Mouse (Mus musculus): ENCODE measurements around the gene Hs6st3. TPM values are rescaled to one million over a fixed set of nuclear protein-coding genes. Genes with fewer than 3 reads are reported as not detected.
"Not testable (repeated sequence)": the region's sequence is repeated elsewhere in the genome, so short reads cannot be mapped to it uniquely, and the experiment has no call there.

Hs6st3 gene
- polyA plus RNA-seq, 1 experiment from 2014 or later = not detected

- Histone ChIP-seq H3K27me3 (replicated peaks; ENCODE audit: control insufficient read depth, insufficient read depth, low read length) (no peaks in the 10 kb centered on the region), H3K4me1 (ENCODE audit: control insufficient read depth, insufficient read depth, low read length) (no peaks in the 10 kb centered on the region), H3K9me3 (ENCODE audit: control insufficient read depth, low read length) (no peaks in the 10 kb centered on the region), H3K4me2 (ENCODE audit: low read depth, low read length) (no peak overlapping the region), H3K36me3 (ENCODE audit: control insufficient read depth, insufficient read depth, low read length) (no peaks in the 10 kb centered on the region), H3K27ac (ENCODE audit: low read length) (no peak overlapping the region), H3K4me3 (ENCODE audit: low read length) (no peak overlapping the region), H3K9ac (ENCODE audit: low read depth, low read length) (no peak overlapping the region)
- no peak for ATAC-seq
- WGBS = 68% methylated on average over 7 of the region's 7 CpGs
These were observed 134.9 kb downstream of the Hs6st3 start for GRCm38 (mm10) chr14:119273088-119273487.

GRCm38 (mm10) chr14:119278156-119278555 is 140.0 kb downstream of the Hs6st3 start:
- WGBS = 93% methylated on average over 10 of the region's 15 CpGs
- H3K9ac ChIP-seq (ENCODE audit: low read depth, low read length); H3K27ac ChIP-seq (ENCODE audit: low read length); H3K4me3 ChIP-seq (ENCODE audit: low read length); H3K36me3 ChIP-seq (ENCODE audit: control insufficient read depth, insufficient read depth, low read length); H3K9me3 ChIP-seq (ENCODE audit: control insufficient read depth, low read length); ATAC-seq; H3K4me2 ChIP-seq (ENCODE audit: low read depth, low read length); H3K27me3 ChIP-seq (replicated peaks; ENCODE audit: control insufficient read depth, insufficient read depth, low read length); H3K4me1 ChIP-seq (ENCODE audit: control insufficient read depth, insufficient read depth, low read length): not testable (repeated sequence)

- Histone ChIP-seq H3K27ac (ENCODE audit: low read length) (no peak overlapping the region), H3K4me3 (ENCODE audit: low read length) (no peak overlapping the region), H3K9ac (ENCODE audit: low read depth, low read length) (no peak overlapping the region), H3K4me2 (ENCODE audit: low read depth, low read length) (no peak overlapping the region), H3K36me3 (ENCODE audit: control insufficient read depth, insufficient read depth, low read length) (no peaks in the 10 kb centered on the region), H3K9me3 (ENCODE audit: control insufficient read depth, low read length) (no peaks in the 10 kb centered on the region), H3K27me3 (replicated peaks; ENCODE audit: control insufficient read depth, insufficient read depth, low read length) (no peaks in the 10 kb centered on the region), H3K4me1 (ENCODE audit: control insufficient read depth, insufficient read depth, low read length) (no peaks in the 10 kb centered on the region)
- ATAC-seq = no peak
- WGBS = 87% methylated on average over 3 of the region's 3 CpGs
These were observed 145.8 kb downstream of the Hs6st3 start for GRCm38 (mm10) chr14:119283951-119284350.

GRCm38 (mm10) chr14:119289668-119290067 is 151.5 kb downstream of the Hs6st3 start:
- Histone ChIP-seq H3K36me3 (ENCODE audit: control insufficient read depth, insufficient read depth, low read length) (no peaks in the 10 kb centered on the region), H3K27ac (ENCODE audit: low read length) (no peak overlapping the region), H3K27me3 (replicated peaks; ENCODE audit: control insufficient read depth, insufficient read depth, low read length) (no peaks in the 10 kb centered on the region), H3K9me3 (ENCODE audit: control insufficient read depth, low read length) (no peaks in the 10 kb centered on the region), H3K4me3 (ENCODE audit: low read length) (no peak overlapping the region), H3K4me2 (ENCODE audit: low read depth, low read length) (no peak overlapping the region), H3K9ac (ENCODE audit: low read depth, low read length) (no peak overlapping the region), H3K4me1 (ENCODE audit: control insufficient read depth, insufficient read depth, low read length) (no peaks in the 10 kb centered on the region)
- no peak for ATAC-seq
- 55% methylated on average over 1 of the region's 1 CpGs for WGBS

- no peaks in the 10 kb centered on the region for H3K4me1 ChIP-seq (ENCODE audit: control insufficient read depth, insufficient read depth, low read length)
- no peak overlapping the region for H3K4me2 ChIP-seq (ENCODE audit: low read depth, low read length)
- no peaks in the 10 kb centered on the region for H3K9me3 ChIP-seq (ENCODE audit: control insufficient read depth, low read length)
- H3K9ac ChIP-seq (ENCODE audit: low read depth, low read length) = no peak overlapping the region
- no peak overlapping the region for H3K27ac ChIP-seq (ENCODE audit: low read length)
- no peak overlapping the region for H3K4me3 ChIP-seq (ENCODE audit: low read length)
- H3K36me3 ChIP-seq (ENCODE audit: control insufficient read depth, insufficient read depth, low read length) = no peaks in the 10 kb centered on the region
- no peak for ATAC-seq
- WGBS = 87% methylated on average over 6 of the region's 6 CpGs
- H3K27me3 ChIP-seq (replicated peaks; ENCODE audit: control insufficient read depth, insufficient read depth, low read length) = no peaks in the 10 kb centered on the region
These were observed 155.9 kb downstream of the Hs6st3 start for GRCm38 (mm10) chr14:119294071-119294470.

GRCm38 (mm10) chr14:119306461-119306860 is 168.3 kb downstream of the Hs6st3 start:
- H3K4me3 ChIP-seq (ENCODE audit: low read length) = no peak overlapping the region
- no peaks in the 10 kb centered on the region for H3K9me3 ChIP-seq (ENCODE audit: control insufficient read depth, low read length)
- ATAC-seq = no peak
- no peak overlapping the region for H3K9ac ChIP-seq (ENCODE audit: low read depth, low read length)
- H3K4me1 ChIP-seq (ENCODE audit: control insufficient read depth, insufficient read depth, low read length) = no peaks in the 10 kb centered on the region
- WGBS = 67% methylated on average over 3 of the region's 3 CpGs
- H3K27me3 ChIP-seq (replicated peaks; ENCODE audit: control insufficient read depth, insufficient read depth, low read length) = no peaks in the 10 kb centered on the region
- H3K27ac ChIP-seq (ENCODE audit: low read length) = no peak overlapping the region
- H3K36me3 ChIP-seq (ENCODE audit: control insufficient read depth, insufficient read depth, low read length) = no peaks in the 10 kb centered on the region
- H3K4me2 ChIP-seq (ENCODE audit: low read depth, low read length) = no peak overlapping the region

- no peak for ATAC-seq
- 83% methylated on average over 2 of the region's 2 CpGs for WGBS
- Histone ChIP-seq H3K27me3 (replicated peaks; ENCODE audit: control insufficient read depth, insufficient read depth, low read length) (no peaks in the 10 kb centered on the region), H3K9me3 (ENCODE audit: control insufficient read depth, low read length) (no peaks in the 10 kb centered on the region), H3K4me2 (ENCODE audit: low read depth, low read length) (no peak overlapping the region), H3K9ac (ENCODE audit: low read depth, low read length) (no peak overlapping the region), H3K27ac (ENCODE audit: low read length) (no peak overlapping the region), H3K36me3 (ENCODE audit: control insufficient read depth, insufficient read depth, low read length) (no peaks in the 10 kb centered on the region), H3K4me1 (ENCODE audit: control insufficient read depth, insufficient read depth, low read length) (no peaks in the 10 kb centered on the region), H3K4me3 (ENCODE audit: low read length) (no peak overlapping the region)
These were observed 180.2 kb downstream of the Hs6st3 start for GRCm38 (mm10) chr14:119318379-119318778.

GRCm38 (mm10) chr14:119347236-119347635 is 209.1 kb downstream of the Hs6st3 start:
- WGBS = 87% methylated on average over 11 of the region's 11 CpGs
- Histone ChIP-seq H3K27ac (ENCODE audit: low read length) (no peak overlapping the region), H3K4me3 (ENCODE audit: low read length) (no peak overlapping the region), H3K4me1 (ENCODE audit: control insufficient read depth, insufficient read depth, low read length) (no peaks in the 10 kb centered on the region), H3K4me2 (ENCODE audit: low read depth, low read length) (no peak overlapping the region), H3K36me3 (ENCODE audit: control insufficient read depth, insufficient read depth, low read length) (no peaks in the 10 kb centered on the region), H3K9ac (ENCODE audit: low read depth, low read length) (no peak overlapping the region), H3K9me3 (ENCODE audit: control insufficient read depth, low read length) (no peaks in the 10 kb centered on the region), H3K27me3 (replicated peaks; ENCODE audit: control insufficient read depth, insufficient read depth, low read length) (no peaks in the 10 kb centered on the region)
- ATAC-seq = no peak

- no peak for ATAC-seq
- Histone ChIP-seq H3K4me3 (ENCODE audit: low read length) (no peak overlapping the region), H3K9ac (ENCODE audit: low read depth, low read length) (no peak overlapping the region), H3K36me3 (ENCODE audit: control insufficient read depth, insufficient read depth, low read length) (no peaks in the 10 kb centered on the region), H3K4me1 (ENCODE audit: control insufficient read depth, insufficient read depth, low read length) (no peaks in the 10 kb centered on the region), H3K4me2 (ENCODE audit: low read depth, low read length) (no peak overlapping the region), H3K27me3 (replicated peaks; ENCODE audit: control insufficient read depth, insufficient read depth, low read length) (no peaks in the 10 kb centered on the region), H3K9me3 (ENCODE audit: control insufficient read depth, low read length) (no peaks in the 10 kb centered on the region), H3K27ac (ENCODE audit: low read length) (no peak overlapping the region)
- 90% methylated on average over 4 of the region's 4 CpGs for WGBS
These were observed 223.3 kb downstream of the Hs6st3 start for GRCm38 (mm10) chr14:119361414-119361813.

- H3K27me3 ChIP-seq (replicated peaks; ENCODE audit: control insufficient read depth, insufficient read depth, low read length) = no peaks in the 10 kb centered on the region
- H3K4me3 ChIP-seq (ENCODE audit: low read length) = no peak overlapping the region
- no peaks in the 10 kb centered on the region for H3K36me3 ChIP-seq (ENCODE audit: control insufficient read depth, insufficient read depth, low read length)
- no peak overlapping the region for H3K9ac ChIP-seq (ENCODE audit: low read depth, low read length)
- ATAC-seq = no peak
- H3K4me2 ChIP-seq (ENCODE audit: low read depth, low read length) = no peak overlapping the region
- WGBS = 76% methylated on average over 3 of the region's 3 CpGs
- H3K4me1 ChIP-seq (ENCODE audit: control insufficient read depth, insufficient read depth, low read length) = no peaks in the 10 kb centered on the region
- no peak overlapping the region for H3K27ac ChIP-seq (ENCODE audit: low read length)
- H3K9me3 ChIP-seq (ENCODE audit: control insufficient read depth, low read length) = no peaks in the 10 kb centered on the region
These were observed 229.8 kb downstream of the Hs6st3 start for GRCm38 (mm10) chr14:119367866-119368425.

Measured in intestine, embryonic 16.5 days (tissue).